Mouse (Mus musculus) embryo, embryonic 11 days (tissue): Measurements from ENCODE around the gene Adh1.

Experiments
- DNase-seq: peaks from one replicate; pipeline ENCODE4 v3.0.0-alpha.2; 2015

The Adh1 gene

DNA sequence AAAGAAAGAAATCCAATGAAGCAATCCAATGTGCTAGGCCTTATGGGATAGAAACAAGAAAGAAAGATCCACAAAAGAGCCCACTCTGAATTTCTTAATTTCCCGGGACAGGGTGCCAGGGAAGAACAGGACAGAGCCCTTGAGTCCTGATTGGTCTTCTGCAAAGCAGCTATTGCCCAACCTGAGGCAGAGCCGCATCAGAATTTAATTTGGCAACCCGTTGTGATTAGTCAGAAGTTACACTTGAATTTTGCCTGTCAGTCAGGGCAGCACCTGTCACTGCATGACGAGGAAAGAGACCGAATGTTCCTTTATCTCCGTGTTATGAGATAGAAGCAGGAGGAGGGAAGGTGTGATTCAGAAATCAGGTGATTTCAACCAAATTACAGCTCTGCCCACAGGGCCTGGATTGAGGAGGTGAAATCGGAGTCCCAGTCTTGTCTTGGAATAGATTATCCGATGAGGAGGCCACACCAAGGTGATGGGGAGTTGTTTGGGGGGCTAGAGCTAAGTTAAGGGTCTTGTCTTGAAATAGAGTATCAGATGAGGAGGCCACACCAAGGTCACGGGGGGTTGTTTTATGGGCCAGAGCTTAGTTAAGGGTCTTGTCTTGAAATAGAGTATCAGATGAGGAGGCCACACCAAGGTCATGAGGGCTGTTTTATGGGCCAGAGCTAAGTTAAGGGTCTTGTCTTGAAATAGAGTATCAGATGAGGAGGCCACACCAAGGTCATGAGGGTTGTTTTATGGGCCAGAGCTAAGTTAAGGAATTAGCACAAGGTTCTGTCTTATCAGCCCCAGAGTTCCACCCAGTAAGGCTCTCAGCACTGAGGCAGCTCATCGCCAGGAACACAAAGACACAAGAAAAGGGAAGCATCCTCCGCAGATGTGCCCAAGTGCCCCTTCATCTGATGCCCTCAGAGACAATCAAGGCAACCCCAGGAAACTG is at the start of gene Adh1:
TSS of gene Adh1 (plus strand) at position 271 of the 949 bp plus-strand sequence.
- no peak for DNase-seq

DNA sequence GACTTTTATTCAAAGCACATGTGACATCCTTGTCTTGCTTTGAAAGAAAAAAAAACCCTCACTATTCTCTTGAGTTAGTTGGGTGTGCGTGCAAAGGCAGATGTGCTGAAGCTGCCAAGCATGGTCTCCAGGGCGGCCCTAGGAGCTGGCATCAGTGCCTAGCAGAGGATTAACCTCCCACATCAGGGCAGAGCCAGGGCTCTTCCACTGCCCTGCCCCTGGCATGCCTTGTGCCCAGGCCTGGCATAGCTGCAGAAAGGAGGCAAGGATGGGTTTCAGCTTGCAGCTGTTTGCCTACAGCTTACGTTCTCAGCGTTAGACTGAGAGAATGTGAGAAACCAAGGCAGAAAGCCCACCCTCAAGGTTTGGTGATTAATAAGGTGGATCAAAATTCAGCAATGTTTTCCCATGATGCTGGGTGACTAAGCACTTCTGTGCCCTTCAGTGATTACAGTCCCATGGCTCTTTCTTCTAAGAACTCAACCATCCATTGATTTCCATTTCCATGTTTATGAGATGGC is 48.3 kb upstream of the Adh1 start:
- DNase-seq: no peak

DNA sequence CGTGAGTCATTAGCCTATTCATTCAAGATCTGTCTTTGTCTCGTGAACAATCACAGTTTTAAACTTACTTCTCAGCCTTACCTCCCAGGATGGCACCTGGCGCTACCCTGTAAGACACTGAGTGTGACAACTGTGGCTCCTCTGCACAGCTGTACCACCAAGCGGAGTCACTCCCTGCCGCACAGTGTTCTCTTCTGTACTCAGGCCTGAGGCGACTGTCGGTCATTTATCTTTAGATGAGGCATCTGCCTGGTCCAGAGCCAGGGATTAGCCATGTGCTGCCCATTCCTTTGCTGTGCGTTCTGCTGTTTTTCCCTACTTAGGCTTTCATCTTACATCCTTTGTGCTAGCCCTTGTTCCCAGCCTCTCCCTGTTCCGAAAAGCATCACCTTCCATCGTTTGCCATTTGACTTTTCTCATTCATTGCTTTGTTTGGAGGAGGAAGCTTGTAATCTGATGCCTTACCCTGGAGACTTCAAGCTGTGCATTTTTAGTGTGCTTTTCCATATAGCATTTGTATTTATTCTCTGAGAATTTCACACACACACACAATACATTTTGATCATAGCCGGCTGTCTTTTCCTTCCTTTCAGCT is 45.3 kb upstream of the Adh1 start:
- DNase-seq: peak; percentile 38

DNA sequence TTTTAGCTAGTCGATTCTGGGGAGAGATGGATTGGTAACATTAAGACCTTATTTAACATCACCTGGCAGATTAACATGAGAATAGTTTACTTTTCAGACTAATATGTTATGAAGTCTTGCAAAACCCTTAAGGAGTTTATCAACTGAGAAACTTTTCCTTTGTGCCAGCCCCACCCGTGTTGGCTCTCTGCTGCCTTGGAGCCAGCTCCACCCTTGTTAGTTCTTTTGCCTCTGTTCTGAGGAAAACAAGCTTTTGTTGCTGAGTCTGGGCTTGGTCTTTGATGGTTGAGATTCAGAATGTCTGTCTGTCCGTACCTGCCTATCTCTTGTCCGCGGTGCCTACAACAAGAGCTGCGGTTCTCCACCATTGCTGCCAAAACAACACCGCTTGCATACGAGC is 44.7 kb upstream of the Adh1 start:
- no peak for DNase-seq

DNA sequence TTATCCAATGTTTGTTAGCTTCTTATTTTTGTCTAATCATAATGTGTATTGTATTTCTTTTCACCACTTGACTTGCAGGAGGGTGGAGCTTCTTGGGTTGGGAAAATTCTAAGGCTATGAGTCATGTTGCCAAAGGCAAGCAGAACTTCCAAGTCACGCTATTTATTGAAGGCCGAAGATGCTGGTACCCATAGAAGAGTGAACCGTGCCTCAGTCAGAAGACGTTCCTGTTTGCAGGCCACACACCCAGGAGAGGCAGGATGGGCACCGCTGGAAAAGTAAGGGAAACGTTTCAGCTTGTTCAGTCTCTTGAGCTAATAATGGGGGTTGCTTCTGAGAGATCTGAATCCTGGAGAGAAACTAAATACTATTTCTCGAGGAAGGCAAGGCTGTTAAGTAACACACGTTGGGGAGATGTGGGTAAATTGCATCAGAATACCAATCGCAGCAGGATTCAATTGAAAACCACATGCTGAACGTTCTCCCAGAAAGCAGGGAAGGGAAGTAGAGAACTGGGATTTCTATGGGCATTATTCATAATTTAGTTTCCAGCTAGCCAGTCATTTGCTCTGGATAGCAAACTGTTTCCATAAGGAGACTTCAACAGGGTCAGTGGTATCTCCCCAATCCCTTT is 43.0 kb upstream of the Adh1 start, which contains the start of gene Adh7:
TSS of gene Adh7 (plus strand) at position 130 of the 634 bp plus-strand sequence.
- DNase-seq: no peak

DNA sequence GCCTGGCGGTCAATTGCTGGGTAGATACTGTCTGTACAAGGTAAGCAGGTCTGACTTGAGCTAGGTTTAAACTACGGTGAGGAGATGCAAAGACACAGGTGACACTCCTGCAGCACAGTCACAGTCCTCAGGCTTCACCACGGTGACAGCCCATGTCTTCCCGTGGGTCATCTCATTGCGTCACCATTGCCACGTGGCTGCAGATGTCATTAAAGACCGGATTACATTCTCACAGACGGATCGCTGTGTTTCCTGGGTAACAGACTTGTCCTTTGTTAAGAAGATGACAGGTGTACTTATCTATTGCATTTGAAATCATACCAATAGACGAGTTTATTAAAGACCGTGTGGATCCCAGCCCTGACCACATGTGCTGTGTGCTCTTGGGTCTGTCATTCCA is 39.7 kb upstream of the Adh1 start:
- no peak for DNase-seq

DNA sequence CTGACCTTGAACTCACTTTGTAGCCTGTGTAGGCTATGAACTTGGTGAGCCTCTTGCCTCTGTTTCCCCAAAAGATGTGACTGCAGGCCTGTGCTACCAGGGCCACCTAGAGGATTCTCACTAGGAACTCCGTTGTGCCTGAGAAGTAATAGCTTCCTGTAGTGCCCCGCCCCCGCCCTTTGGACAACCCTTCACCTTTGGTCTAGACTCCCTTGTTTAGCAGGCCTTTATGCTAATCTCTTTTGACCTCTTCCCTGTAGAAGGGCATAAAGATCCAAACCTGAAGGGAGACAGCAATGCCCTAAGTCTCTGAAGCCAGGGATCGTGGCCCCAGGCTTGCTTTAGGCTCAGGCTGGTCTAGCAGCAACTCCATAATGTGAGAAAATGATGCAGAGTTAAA is 38.3 kb upstream of the Adh1 start:
- DNase-seq: no peak

DNA sequence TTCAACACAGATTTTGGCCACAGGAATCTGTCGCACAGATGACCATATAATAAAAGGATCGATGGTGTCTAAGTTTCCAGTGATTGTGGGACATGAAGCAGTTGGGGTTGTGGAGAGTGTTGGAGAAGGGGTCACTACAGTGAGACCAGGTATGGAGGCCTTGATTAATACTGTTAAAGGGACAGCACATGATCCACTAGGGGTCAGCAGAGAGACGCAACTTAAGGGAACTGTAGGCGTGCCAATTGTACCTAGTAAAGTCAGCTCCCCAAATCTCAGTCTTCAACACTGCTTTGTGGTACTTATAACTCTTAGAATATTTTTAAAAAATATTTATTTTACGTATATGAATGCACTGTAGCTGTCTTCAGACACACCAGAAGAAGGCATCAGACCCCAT is 37.8 kb upstream of the Adh1 start:
- peak; percentile 85 for DNase-seq

DNA sequence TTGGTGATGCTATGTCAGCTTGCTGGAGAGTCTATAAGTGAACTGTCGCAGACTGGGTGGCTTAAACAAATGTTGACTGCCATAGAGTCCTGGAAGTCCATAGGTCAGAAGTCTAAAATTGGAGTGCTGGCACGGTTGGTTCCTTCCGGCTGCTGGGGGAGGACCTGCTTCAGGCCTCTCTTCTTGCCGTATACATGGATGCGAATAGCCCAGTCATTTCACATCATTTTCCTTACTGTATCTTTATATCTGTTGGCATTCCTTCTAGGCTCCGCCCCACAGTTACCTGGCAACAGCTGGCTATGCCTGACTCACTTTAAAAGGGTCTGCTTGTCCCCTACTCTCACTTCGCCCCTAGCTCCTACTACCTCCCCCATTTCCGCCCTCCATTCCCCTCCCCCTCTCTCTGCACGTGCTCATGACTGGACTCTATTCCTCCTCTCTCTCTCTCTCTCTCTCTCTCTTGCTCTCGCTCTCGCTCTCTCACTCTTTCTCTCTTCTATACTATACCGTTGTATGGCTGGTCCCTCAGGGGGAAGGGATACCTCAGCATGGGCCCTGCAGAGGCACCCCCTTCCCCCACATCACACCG is 36.3 kb upstream of the Adh1 start:
- DNase-seq: no peak

DNA sequence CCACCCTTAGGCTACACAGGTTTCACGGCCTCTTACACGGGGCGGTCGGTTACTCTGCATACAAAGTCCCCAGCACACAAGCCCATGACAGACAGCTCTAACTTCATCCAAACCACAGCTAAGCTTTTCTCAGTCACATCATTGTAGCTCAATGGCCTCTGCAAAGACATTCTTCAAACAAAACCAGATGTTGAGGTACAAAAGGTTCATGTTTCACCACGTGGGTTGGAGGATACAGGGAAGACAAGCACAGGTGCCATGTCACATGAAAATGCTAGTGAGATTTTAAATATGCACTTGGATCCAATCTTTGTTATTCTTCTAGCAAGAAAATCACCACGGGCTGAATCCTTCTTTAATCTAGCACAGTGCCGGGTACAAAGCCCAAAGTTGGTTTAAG is 35.5 kb upstream of the Adh1 start:
- DNase-seq: no peak

DNA sequence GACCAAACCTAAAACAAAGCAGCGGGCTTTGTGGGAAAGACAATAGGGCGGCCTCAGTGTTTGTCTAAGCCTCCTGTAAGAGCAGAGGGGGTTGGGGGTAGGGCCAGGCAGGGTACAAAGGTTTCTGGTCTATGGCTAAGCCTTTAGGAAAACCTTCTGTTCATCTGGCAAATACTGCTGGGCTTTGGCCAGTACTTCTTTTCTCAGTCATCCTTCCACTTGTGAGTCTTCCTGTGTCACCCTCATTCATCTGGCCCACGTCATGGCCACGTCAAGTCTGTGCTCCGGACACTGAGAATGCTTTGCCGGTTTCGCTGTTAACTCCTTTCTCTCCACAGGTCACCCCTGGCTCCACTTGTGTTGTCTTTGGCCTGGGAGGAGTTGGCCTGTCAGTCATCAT is 34.9 kb upstream of the Adh1 start:
- DNase-seq: peak; percentile 17

DNA sequence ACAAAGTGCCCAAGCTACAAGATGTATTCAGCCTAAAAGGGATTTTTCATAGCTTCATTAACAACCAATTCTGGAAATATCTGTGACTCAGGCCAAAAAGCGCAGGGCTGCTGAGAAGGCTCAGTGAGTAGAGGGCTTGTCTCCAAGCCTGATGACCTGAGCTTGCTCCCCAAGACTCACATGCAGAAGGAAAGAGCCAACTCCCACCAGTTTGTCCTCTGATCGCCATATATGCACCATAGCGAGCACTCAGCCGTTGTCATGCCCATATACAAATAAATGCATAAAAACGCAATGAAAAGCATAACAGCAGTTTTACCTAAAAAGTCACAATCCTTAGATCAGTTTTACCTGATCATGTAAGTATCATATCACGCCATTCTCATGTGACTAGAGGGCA is 34.3 kb upstream of the Adh1 start:
- DNase-seq: no peak

DNA sequence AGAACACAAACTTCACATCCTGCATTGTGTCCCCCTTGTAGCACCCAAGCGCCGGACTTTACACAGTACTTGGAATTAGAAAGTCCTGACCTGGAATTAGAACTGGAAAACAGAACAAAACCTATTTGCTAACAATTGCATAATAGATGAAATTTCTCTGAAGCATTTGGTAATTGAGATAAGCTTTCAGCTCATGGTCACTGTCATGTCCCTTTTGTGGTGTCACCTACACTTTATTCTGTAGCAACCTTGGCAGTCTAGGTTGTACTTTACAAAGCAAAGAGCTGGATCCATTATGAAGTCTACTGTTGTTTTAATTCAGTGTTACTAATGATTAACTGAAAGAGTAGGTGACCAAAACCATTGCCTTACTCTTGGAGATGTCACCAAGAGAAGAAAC is 33.7 kb upstream of the Adh1 start:
- no peak for DNase-seq

DNA sequence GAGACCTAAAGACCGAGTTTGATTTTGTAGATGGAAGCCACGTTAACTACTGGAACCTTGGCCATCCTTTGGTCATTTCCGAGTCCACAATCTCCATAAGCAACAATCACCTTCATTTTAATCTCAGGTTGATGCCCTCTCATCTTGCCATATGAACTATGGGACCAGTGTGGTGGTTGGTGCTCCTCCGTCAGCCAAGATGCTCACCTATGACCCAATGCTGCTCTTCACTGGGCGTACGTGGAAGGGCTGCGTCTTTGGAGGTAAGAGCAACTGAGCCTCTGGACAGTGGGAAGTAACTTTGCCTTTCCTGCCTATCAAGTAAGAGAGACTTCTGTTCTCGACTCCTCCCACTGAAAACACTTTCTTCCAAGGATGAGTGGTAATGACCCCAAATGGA is 33.0 kb upstream of the Adh1 start:
- DNase-seq: no peak

DNA sequence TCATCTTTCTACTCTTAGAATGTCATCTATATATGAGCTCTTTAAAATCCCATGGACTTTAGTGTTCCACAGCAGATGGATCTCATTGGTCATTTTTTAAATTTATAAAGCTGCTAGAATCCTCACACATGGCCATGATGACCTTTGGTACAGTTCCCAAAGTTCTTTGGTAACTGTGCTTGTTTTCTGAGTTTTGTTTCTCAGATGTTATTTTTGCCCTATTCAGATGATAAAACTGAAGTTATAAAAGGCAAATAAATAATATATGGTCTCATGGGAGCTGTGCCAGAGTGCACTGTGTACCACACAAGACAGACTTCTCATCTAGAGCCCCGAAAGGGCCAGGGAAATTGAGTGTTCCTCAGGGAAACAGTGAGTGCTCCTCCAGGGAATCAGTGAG is 31.3 kb upstream of the Adh1 start:
- DNase-seq: no peak

DNA sequence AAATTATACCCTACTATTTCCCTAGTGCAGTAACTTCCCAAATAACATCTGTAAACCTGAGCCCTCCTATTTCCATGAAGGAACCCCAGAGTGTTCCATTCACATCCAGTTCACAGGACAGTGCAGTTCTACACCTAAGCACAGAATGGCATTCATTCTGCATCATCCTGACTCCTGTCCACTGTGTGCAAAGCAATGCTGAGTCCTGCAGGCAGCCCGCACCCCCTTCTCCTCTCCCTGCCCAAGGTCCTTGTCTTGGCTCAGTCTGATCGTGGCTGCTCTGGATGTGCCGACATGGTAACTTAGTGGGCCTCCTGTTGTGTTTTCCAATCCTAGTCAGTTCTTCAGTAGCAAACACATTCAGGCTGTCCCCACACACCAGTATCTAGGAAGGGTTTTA is 30.5 kb upstream of the Adh1 start:
- no peak for DNase-seq

DNA sequence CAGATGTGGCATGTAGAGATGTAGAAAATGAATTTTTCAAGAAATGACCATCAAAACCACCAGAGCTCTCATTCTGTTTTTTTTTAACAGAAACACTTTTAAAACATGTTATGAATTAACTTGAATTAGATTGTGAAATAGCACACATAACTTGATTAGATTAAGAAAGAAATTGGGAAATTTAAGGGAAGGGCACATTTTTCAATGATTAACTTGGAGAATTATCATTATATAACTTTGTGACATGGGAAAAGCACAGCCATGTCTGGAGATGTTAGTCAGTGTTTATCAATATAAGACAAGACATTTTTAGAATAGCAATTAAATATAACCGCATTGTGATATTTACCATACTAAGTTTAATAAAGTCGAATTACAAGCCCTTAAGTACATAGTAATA is 29.3 kb upstream of the Adh1 start:
- no peak for DNase-seq

DNA sequence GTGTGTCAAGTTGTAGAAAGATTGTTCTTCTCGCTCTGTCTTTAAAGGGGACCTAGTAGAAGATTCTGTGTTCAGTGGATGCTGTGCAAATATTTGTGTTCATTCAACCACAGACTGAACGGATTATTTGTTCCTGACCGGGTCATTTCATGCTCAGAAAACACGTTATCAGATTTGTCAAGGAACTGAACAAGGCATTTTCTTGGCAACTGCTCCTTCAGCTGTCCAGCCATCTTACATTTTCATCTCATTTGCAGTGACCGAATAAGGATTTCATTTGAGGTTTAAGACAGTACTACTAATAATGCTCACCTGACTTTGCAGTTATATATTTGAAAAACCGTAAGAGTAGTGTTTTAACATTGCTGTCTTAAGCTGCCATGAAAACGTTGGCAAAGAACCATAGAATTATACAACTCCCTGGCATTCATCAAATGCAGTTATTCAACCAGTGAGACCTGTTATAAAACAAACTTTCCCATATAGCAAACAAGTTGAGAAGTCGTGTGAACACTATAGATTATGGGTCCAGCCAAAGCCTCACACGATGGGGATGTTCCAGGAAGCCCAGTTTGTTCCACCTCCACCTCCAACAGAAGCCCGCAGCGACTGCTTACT is 24.1 kb upstream of the Adh1 start:
- no peak for DNase-seq

DNA sequence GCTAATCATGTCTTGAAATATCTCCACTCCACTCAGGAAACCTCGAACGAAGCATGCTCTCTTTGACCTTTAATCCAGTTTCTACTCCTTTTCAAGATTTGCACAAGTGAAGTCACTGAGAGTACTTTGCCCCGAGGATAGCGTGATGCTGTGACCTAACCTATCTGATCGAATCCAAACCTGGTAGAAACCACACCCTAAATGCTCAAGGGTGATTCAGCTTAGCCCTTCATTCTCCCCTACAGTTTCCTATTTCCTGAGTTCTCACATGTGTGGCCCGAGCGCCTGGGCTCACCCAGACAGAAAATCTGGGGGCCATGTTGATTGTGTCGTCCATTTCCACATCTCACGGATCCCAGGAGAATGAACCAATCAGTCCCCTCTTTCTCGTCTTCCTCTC is 22.7 kb upstream of the Adh1 start:
- no peak for DNase-seq

DNA sequence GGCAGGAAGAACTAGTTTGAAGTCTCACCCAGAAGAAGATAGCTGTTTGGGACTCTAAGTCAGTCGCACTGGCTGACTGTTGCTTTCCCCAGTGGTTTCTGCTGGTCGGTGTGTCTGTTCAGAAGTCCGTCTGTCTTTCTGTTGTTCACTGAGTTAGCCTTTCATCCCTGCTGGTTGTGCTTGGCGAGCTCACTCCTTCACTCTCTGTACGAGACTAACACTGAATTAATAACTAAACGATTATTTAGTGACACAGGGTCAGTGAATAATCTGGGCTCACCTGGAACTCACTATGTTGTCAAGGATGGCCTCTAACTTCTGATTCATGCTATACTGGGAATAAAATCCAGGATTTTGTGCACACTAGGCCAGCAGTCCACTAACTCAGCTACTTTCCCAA is 21.3 kb upstream of the Adh1 start:
- DNase-seq: no peak

DNA sequence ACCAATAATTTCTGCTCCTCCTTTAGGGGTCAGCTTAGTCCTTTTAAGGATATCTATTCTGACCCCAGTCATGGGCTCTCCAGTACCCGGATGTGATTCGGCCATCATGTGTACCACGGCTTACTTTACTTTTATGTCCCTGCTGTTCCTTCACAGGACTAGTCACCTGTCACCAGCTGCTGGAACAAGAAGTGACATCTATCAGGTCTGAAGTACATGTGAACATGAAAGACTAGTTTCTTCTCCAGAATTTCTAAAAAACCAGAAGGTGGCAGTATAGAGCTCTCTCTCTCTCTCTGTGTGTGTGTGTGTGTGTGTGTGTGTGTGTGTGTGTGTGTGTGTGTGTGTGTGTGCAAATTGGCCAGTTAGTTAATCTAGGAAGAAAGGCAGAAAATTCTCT is 20.4 kb upstream of the Adh1 start:
- DNase-seq: peak; percentile 21

DNA sequence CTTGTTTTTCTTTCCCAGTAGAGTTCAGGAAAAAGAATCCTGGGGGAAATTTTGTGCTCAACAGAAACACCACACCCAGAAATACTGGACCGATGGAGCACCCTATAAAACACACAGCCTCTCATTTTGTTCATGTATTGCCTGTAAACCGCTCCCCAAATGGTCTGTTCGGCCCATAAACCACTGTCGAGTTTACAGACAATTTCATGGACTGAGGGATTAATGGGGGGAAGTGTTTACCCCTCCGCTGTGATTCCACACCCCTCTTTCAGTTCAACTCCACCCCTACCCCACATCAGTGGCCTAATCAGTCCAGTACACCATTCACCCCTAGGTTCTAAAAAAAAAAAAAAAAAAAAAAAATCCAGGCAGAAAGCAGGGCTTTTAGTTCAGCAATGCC is 19.8 kb upstream of the Adh1 start:
- DNase-seq: no peak

DNA sequence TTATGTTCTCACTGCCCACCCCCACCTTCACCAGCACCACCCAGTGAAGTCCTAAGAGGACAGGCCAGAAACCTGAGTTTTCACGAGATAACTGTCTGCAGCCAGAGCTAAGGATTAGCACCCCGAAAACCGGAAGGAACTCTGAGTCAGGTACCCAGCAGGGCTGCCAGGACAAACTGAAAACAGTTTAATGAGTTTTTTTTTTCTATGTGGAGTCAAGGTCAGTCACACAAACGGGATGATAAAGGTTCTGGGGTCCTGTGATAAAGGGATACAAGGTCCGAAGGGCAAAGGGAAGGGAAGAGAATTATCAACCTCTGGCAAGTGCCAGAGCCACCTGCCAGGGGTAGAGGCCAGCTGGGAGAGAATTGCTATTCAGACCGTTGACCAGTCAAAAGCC is 19.4 kb upstream of the Adh1 start:
- DNase-seq: no peak
